Mouse (Mus musculus): ENCODE measurements around the gene Gsdma. TPM values are rescaled to one million over a fixed set of nuclear protein-coding genes. Genes with fewer than 3 reads are reported as not detected.
"Not testable (repeated sequence)": the region's sequence is repeated elsewhere in the genome, so short reads cannot be mapped to it uniquely, and the experiment has no call there.

Gene Gsdma
- polyA plus RNA-seq, 1 experiment from 2014 or later = not detected

- not testable (repeated sequence) for H3K27me3 ChIP-seq (ENCODE audit: low read depth, poor library complexity, severe bottlenecking); H3K4me3 ChIP-seq; H3K9me3 ChIP-seq (replicated peaks); H3K36me3 ChIP-seq; H3K4me1 ChIP-seq; H3K27ac ChIP-seq (replicated peaks)
- 8% methylated on average over 7 of the region's 7 CpGs for WGBS
- peak; percentile 64 for DNase-seq (ENCODE audit: low spot score)
These were observed 9.1 kb upstream of the Gsdma start for GRCm38 (mm10) chr11:98655076-98655475.

DNA sequence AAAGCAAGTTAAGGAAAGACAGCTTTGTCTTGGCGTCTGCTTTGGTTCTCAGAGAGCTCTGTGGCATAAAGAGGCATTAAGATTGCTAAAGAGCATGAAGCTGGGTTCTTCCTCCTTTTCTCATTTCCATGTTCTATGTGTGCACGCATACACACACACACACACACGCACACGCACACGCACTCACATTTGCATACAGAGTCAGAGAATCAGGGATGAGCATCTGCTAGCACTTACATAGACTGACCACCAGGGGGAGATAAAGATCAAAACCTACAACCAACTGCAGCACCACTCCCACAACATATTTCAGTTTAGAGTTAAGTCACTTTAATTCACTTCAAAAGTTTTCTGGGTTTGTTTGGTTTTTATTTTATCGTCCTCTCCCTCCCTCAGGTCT lies 3.6 kb upstream of the Gsdma start:
- peak; percentile 47 for DNase-seq (ENCODE audit: low spot score)
- Histone ChIP-seq H3K27me3 (ENCODE audit: low read depth, poor library complexity, severe bottlenecking) (peaks cover 4% of the 10 kb centered on the region; the same call in 1 of the 2 replicates), H3K4me3 (0 out of 2 replicates have a peak overlapping the region, but pooled peaks have one; percentile 29), H3K36me3 (no peaks in the 10 kb centered on the region), H3K4me1 (peaks cover 6% of the 10 kb centered on the region), H3K9me3 (replicated peaks) (no peaks in the 10 kb centered on the region), H3K27ac (replicated peaks) (0 out of 2 replicates have a peak overlapping the region, but pooled peaks have one; percentile 30)
- WGBS = 14% methylated on average over 6 of the region's 6 CpGs

DNA sequence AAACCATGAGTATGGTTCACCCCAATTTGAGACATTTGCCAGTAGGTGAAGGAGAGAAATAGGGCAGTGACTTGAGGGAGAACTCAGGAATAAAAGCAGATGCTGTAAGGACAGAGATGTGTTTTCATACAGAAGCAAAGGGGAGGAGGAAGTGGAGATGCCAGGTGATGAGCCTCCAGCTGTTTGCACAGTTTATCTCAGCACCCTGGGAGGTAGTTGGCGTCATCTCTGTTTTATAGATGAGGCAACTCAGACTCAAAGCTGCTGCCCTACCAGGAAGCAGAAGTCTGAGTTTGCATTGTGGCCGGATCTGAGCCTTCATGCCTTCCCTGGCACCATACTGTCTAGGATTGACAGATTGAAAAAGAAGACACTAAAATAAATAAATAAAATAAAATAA lies 4.8 kb downstream of the Gsdma start:
- H3K36me3 ChIP-seq = no peaks in the 10 kb centered on the region
- no peak overlapping the region for H3K27ac ChIP-seq (replicated peaks)
- DNase-seq (ENCODE audit: low spot score) = no peak
- WGBS = 73% methylated on average over 2 of the region's 2 CpGs
- H3K4me1 ChIP-seq = 0 out of 2 replicates have a peak, but pooled peaks cover 2% of the 10 kb centered on the region
- no peak overlapping the region for H3K4me3 ChIP-seq
- no peaks in the 10 kb centered on the region for H3K9me3 ChIP-seq (replicated peaks)
- H3K27me3 ChIP-seq (ENCODE audit: low read depth, poor library complexity, severe bottlenecking) = peaks cover 49% of the 10 kb centered on the region

- Histone ChIP-seq H3K36me3 (no peaks in the 10 kb centered on the region), H3K4me3 (no peak overlapping the region), H3K27ac (replicated peaks) (no peak overlapping the region), H3K4me1 (0 out of 2 replicates have a peak, but pooled peaks cover 2% of the 10 kb centered on the region), H3K9me3 (replicated peaks) (no peaks in the 10 kb centered on the region), H3K27me3 (ENCODE audit: low read depth, poor library complexity, severe bottlenecking) (peaks cover 43% of the 10 kb centered on the region)
- WGBS = 82% methylated on average over 3 of the region's 3 CpGs
- no peak for DNase-seq (ENCODE audit: low spot score)
These were observed 7.2 kb downstream of the Gsdma start for GRCm38 (mm10) chr11:98671284-98671815.

- H3K4me3 ChIP-seq = no peak overlapping the region
- DNase-seq (ENCODE audit: low spot score) = no peak
- WGBS = 69% methylated on average over 5 of the region's 5 CpGs
- no peaks in the 10 kb centered on the region for H3K36me3 ChIP-seq
- H3K27me3 ChIP-seq (ENCODE audit: low read depth, poor library complexity, severe bottlenecking) = peaks cover 38% of the 10 kb centered on the region
- H3K27ac ChIP-seq (replicated peaks) = no peak overlapping the region
- H3K4me1 ChIP-seq = 0 out of 2 replicates have a peak, but pooled peaks cover 2% of the 10 kb centered on the region
- no peaks in the 10 kb centered on the region for H3K9me3 ChIP-seq (replicated peaks)
These were observed 7.7 kb downstream of the Gsdma start for GRCm38 (mm10) chr11:98671857-98672256.

DNA sequence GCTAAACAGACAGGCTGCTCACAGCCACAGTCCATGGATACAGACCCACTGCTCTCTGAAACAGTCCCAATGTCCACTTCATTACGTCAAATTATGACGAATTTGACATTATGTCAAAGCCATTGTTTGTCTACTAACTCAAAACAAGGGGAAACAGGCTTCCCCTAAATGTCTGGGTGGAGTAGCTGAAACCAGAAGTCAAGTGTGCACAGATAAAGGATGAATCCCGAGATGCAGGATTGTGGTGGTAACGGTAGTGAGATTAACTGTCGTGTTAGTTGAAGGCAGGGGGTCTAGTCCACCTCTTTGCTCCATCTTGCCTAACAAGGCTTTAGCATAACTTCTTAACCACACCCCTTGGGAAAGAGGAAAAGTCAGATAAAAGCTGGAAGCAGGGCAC lies 8.3 kb downstream of the Gsdma start:
- DNase-seq (ENCODE audit: low spot score) = no peak
- Histone ChIP-seq H3K4me3 (no peak overlapping the region), H3K36me3 (no peaks in the 10 kb centered on the region), H3K4me1 (0 out of 2 replicates have a peak, but pooled peaks cover 2% of the 10 kb centered on the region), H3K9me3 (replicated peaks) (no peaks in the 10 kb centered on the region), H3K27me3 (ENCODE audit: low read depth, poor library complexity, severe bottlenecking) (peaks cover 32% of the 10 kb centered on the region), H3K27ac (replicated peaks) (peak overlapping the region; percentile 34; the same call in 1 of the 2 replicates)
- 91% methylated on average over 5 of the region's 5 CpGs for WGBS

DNA sequence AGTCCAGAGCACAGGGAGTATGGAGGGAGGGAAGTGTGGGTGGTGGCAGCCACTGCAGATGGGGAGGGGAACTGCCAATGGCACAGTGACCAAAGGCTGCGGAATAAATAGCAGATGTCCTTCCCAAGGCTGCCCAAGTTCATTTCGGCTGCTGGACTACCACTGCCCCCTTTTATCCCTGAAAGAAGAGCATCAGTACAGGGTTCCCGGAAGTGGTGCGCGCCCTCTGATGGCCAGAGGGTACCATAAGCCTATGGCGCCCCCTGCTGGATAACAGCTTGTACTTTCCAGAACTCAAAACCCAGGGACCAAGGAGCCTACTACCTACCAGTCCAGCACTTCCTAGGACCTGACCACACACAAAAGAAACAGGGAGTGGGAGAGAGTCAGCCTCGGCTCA lies 9.0 kb downstream of the Gsdma start:
- DNase-seq (ENCODE audit: low spot score) = peak; percentile 68

GRCm38 (mm10) chr11:98675829-98676363 lies 11.7 kb downstream of the Gsdma start:
- 51% methylated on average over 7 of the region's 7 CpGs for WGBS

More for the DNA sequence above, 9.0 kb downstream of the Gsdma start:
- peak overlapping the region; percentile 34; the same call in 1 of the 2 replicates for H3K27ac ChIP-seq (replicated peaks)
- H3K36me3 ChIP-seq; H3K4me1 ChIP-seq; H3K4me3 ChIP-seq; H3K9me3 ChIP-seq (replicated peaks): not testable (repeated sequence)
- peaks cover 25% of the 10 kb centered on the region for H3K27me3 ChIP-seq (ENCODE audit: low read depth, poor library complexity, severe bottlenecking)
- 3% methylated on average over 7 of the region's 7 CpGs for WGBS

GRCm38 (mm10) chr11:98680023-98680422 lies 15.9 kb downstream of the Gsdma start:
- no peak for DNase-seq (ENCODE audit: low spot score)
- 95% methylated on average over 1 of the region's 1 CpGs for WGBS
- H3K4me3 ChIP-seq = no peak overlapping the region
- H3K9me3 ChIP-seq (replicated peaks) = no peaks in the 10 kb centered on the region
- no peaks in the 10 kb centered on the region for H3K27me3 ChIP-seq (ENCODE audit: low read depth, poor library complexity, severe bottlenecking)
- no peak overlapping the region for H3K27ac ChIP-seq (replicated peaks)
- H3K36me3 ChIP-seq = peaks cover 6% of the 10 kb centered on the region; the same call in 1 of the 2 replicates
- peaks cover 19% of the 10 kb centered on the region for H3K4me1 ChIP-seq

More at GRCm38 (mm10) chr11:98675829-98676363, 11.7 kb downstream of the Gsdma start:
- H3K4me1 ChIP-seq = no peaks in the 10 kb centered on the region
- no peaks in the 10 kb centered on the region for H3K9me3 ChIP-seq (replicated peaks)
- no peak for DNase-seq (ENCODE audit: low spot score)
- no peaks in the 10 kb centered on the region for H3K36me3 ChIP-seq
- H3K27ac ChIP-seq (replicated peaks) = no peak overlapping the region
- H3K4me3 ChIP-seq = no peak overlapping the region
- peaks cover 6% of the 10 kb centered on the region; the same call in 1 of the 2 replicates for H3K27me3 ChIP-seq (ENCODE audit: low read depth, poor library complexity, severe bottlenecking)

DNA sequence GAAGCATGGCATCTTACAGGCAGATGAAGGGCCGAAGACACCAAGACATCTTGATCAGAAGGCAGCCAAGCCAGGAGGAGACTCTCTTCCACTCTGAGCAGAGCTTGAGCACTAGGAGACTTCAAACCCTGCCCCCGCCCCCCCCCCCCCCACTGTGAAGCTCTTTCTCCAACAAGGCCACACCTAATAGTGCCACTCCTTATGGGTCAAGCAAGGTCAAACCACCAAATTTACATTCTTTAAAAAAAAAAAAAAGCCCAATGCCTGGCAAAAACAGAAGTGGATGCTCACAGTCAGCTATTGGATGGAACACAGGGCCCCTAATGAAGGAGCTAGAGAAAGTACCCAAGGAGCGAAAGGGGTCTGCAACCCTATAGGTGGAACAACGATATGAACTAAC lies 16.4 kb downstream of the Gsdma start:
- not testable (repeated sequence) for H3K27me3 ChIP-seq (ENCODE audit: low read depth, poor library complexity, severe bottlenecking); DNase-seq (ENCODE audit: low spot score); H3K4me3 ChIP-seq; H3K27ac ChIP-seq (replicated peaks); H3K9me3 ChIP-seq (replicated peaks)
- H3K36me3 ChIP-seq = peaks cover 12% of the 10 kb centered on the region
- H3K4me1 ChIP-seq = peaks cover 19% of the 10 kb centered on the region
- 83% methylated on average over 4 of the region's 4 CpGs for WGBS

DNA sequence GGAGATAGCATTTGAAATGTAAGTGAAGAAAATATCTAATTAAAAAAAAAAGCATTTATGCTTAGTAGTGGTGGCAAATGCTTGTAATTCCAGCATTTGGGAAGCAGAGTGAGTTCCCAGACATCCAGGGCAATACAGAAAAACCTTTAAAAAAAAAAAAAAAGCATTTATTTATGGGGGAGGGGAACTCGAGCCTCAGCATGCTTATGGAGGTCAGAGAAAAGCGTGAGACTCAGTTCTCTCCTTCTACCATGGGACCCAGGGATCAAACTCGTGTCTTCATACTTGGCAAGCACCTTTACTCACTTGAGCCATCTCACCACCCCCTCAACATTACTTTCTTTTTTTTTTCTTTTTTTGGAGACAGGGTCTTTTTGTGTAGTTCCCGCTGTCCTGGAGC lies 17.0 kb downstream of the Gsdma start:
- no peaks in the 10 kb centered on the region for H3K27me3 ChIP-seq (ENCODE audit: low read depth, poor library complexity, severe bottlenecking)
- no peak for DNase-seq (ENCODE audit: low spot score)
- peaks cover 18% of the 10 kb centered on the region for H3K36me3 ChIP-seq
- H3K9me3 ChIP-seq (replicated peaks) = no peaks in the 10 kb centered on the region
- WGBS = 82% methylated on average over 4 of the region's 4 CpGs
- peaks cover 19% of the 10 kb centered on the region for H3K4me1 ChIP-seq
- peak overlapping the region; percentile 96; the same call in 1 of the 2 replicates for H3K27ac ChIP-seq (replicated peaks)
- no peak overlapping the region for H3K4me3 ChIP-seq

DNA sequence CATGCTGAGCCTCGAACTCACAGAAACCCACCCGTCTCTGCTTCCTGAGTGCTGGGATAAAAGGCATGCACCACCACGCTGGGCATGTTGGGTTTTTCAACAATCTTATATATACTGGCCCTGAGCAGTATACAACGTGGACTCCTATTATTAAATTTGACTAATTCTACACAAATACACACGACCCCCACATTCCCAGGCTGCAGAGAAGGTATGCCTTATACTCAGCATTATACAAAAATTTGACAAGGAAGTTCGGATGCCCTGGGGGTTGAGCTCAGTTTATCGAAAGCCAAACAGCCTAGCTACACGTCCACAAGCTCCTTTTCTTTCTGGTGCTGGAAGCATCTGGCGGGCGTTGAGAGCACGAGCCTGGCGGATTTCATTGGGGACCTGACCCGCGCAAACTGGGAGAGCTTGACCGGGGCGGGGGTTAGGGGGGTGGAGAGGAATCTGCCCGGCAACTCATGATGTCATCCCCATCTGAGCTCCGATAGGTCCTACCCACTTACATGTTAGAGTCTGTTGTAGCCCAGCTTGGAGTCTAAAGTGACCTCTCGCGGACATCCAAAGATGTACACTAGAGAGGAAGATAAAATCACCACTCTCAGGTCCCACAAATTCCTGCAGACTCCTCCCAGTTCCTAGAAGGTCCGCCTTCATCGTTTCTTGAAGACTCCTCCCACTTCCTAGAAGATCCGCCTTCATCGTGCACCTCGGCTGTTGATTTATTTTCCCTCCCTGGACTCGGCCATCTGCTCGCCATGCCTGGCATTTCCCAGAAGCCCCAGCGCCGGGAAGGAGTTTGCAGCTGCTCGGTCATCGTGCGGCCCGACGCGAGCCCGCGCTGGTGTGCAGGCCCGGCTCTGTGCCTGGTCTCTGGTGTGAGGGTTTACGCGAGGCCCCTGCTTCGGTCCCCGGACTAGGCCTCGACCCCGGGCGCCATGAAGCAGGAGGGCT lies 17.9 kb downstream of the Gsdma start, which contains the start of gene Psmd3:
Psmd3 (plus strand) TSS at position 769 of the 960 bp plus-strand sequence.
- DNase-seq (ENCODE audit: low spot score) = peak; percentile 98
- H3K27ac ChIP-seq (replicated peaks) = peak within 1 kb of the TSS; percentile 96
- no peaks in the 10 kb centered on the region for H3K27me3 ChIP-seq (ENCODE audit: low read depth, poor library complexity, severe bottlenecking)
- peak within 1 kb of the TSS; percentile 70 for H3K4me3 ChIP-seq
- 7% methylated on average over 45 of the region's 45 CpGs for WGBS
- H3K36me3 ChIP-seq = peaks cover 27% of the 10 kb centered on the region
- H3K9me3 ChIP-seq (replicated peaks) = no peaks in the 10 kb centered on the region
- H3K4me1 ChIP-seq = peaks cover 19% of the 10 kb centered on the region

Data from midbrain, embryonic 10.5 days (tissue).